Mouse (Mus musculus) spleen, postnatal 4 days (tissue): ENCODE results near the gene Syn2.

Source experiments
- DNase-seq, 2 experiments: peaks; one replicate each; pipeline ENCODE4 v3.0.0; 2022; ENCODE audit warnings: low spot score in 2 of 2

Gene Syn2

GRCm38 (mm10) chr6:115291068-115291467 is 156.4 kb downstream of the Syn2 start:
- no peak for DNase-seq

DNA sequence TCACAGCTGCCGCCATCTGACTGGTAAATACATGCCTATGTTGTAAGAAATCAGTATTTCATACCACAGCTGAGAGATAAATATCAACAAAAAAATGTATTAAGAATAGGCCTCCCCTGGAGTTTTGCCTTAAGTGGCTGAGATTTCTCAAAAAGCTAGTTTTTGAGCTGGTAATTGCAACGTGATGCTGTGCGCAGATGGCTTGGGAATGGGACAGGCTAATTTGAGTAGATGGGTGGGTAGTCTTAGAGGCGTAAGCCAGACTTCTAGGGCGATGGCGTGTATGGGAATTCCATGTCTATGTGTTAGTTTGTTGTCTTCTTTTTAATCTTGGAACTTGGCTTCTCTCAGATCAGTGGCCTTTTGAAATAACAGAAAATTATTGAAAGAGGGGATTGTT is 157.1 kb downstream of the Syn2 start:
- DNase-seq, result no peak

DNA sequence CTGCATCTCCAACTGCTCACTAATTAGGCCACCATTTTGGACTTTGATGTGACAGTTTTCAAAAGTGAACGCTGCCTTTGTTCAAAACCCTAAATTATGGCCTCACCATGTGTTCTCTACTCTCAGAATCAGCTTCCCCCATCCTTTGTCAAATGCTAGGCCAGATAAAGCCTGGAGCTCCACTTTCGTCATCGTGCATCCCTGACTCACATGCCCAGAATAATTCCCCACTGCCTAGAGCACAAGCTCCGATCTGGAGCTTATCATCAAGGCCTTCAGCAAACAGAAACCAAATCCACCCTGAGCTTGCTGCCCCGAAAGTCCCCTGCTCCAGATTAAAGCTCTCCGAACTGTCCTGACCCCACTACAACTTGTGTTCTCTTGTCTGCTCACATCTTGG is 157.9 kb downstream of the Syn2 start:
- no peak for DNase-seq

GRCm38 (mm10) chr6:115293877-115294276 is 159.2 kb downstream of the Syn2 start:
- no peak for DNase-seq

- DNase-seq, result no peak
Observed at GRCm38 (mm10) chr6:115307134-115307533, 172.4 kb downstream of the Syn2 start.

- no peak for DNase-seq
Observed at GRCm38 (mm10) chr6:115312780-115313179, 178.1 kb downstream of the Syn2 start.

- no peak for DNase-seq
Observed at GRCm38 (mm10) chr6:115313235-115313738, 178.6 kb downstream of the Syn2 start.

DNA sequence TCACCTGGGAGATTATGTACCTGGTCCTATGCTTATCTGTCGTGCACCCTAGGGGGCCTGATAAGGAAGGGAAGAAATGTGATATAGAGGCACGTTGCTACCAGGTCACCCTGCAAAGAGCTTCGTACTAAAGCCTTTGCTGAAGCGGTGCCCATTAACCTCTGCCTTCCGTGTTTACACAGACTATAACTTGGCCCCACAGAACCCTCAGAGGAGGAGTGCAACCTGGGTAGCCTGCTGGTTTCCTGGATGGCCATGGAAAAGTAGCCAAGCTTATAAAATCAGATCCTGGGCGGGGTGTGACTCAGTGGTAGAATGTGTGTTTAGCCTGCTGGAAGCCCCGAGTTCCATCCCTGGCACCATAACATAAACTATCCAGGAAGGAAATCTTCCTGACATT is 179.2 kb downstream of the Syn2 start:
- no peak for DNase-seq

DNA sequence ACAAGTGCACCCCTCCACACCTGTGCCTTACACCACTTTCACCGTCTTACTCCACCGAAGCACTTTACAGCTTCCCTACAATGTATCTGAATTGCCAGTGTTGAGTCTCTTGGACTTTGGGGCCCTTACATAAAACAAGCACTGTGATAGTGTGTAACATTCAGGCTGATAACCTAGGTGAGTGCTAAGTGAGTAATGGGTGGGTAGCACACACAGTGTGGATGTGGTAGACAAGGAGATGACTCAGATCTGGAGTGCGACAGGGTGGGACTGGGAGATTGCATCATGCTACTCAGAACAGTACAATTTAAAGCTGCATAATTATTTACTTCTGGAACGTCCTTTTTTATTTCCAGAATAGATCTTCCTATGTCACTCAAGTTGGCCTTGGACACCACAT is 181.1 kb downstream of the Syn2 start:
- no peak for DNase-seq

DNA sequence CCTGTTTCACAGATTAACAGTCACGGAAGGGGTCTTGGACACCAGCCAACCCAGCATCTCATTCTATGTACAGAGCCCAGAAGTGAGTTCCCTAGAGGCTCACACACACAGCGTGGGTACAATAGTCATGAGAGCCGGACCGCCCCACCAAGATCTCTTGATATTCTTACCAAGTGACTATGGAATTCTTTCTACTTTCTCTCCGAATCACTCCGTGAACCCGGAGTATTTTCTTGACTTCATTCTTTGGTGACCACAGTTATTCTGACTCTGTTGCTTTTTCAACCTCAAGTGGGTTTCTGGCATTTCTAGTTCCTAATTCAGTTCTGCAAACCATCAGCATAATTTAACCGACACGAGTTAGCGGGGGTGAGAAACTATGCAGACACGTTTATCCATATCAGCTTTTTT is 182.1 kb downstream of the Syn2 start:
- no peak for DNase-seq

DNA sequence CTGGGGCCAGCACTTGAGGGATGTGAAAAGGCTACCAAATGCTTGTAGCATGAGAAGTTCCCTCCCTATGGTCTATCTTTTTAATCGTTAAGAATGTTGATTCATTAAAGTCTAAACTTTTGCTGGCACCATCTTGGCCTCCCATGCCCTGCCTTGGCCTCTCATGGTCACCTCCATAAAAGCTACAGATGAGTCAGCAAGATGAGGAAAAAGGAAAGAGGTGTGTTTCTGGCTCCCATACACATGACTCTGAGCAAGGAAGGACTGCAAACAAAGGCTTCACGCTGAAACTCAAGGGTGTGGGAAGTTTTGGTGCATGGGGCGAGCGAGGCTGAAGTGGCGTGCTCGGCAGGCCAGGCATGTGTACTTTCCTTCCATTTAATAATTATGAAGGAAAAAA is 184.1 kb downstream of the Syn2 start:
- no peak for DNase-seq

GRCm38 (mm10) chr6:115319686-115320085 is 185.0 kb downstream of the Syn2 start:
- no peak for DNase-seq

GRCm38 (mm10) chr6:115320927-115321714 is 186.4 kb downstream of the Syn2 start:
- DNase-seq, result no peak

DNA sequence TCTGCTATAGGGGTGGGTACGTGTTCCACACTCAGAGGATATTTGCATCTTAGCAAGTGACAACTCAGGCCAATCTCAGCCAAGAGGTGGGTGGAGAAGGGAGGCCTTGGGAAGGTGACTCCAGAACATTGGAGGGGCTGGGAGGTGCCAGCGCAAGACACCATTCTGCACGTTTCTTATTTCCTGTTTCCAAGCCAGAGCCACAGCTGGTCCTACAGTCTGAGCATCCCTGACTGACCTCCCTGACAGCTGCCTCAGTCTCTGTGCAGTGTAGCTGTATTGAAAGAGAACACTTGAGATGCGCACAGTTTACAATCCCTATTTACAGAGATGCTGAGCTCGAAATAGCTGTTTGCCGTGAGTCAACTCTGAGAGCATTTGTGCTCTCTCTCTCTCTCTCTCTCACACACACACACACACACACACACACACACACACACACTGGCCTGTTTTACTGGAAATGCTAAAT is 187.2 kb downstream of the Syn2 start:
- DNase-seq, result no peak

- no peak for DNase-seq
Observed at GRCm38 (mm10) chr6:115322956-115323355, 188.3 kb downstream of the Syn2 start.

GRCm38 (mm10) chr6:115330964-115331363 is 196.3 kb downstream of the Syn2 start:
- DNase-seq, result no peak
